Mouse (Mus musculus): Measurements from ENCODE around the gene Stk11ip. TPM values are rescaled to one million over a fixed set of nuclear protein-coding genes. Genes with fewer than 3 reads are reported as not detected.

Gene Stk11ip
- total RNA-seq (2015; ENCODE audit: low replicate concordance): 10.9 and 14.0 TPM in 2 replicates
- total RNA-seq (2017; ENCODE audit: low replicate concordance): 14.3 and 31.6 TPM in 2 replicates

DNA sequence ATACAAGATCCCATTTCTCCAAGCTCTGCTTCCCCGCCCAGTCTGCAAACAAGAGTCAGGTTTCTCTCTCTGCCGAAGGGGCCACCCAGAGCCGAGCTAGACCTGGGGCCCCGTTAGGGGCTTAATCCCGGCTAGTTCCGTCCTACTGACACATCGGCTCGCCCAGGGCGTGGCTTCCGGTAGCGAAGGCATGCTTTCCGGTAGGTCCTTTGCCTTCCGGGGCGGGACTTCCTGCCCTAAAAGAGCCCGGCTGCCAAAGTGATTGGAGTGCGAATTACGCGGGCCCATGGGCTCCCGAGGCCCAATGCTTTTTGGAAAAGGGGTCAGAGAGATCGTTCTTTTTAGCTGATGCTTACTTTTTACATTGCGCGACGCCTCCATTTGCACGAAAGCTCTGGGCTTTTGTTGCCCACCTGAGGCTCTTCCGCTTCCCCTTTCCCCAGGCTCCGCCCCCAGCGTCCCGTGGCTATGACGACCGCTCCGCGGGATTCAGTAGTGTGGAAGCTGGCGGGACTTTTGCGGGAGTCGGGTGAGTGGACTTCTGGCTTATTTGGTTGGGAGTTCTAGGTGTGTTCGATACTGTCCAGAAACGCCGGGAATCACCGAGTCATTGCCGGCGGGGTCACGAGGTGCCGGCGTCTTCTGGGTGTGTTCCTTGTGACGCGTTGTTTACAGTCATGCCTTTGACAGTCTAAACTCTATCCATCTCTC, at the start of gene Stk11ip:
TSS of gene Stk11ip (plus strand) at position 209 of the 711 bp plus-strand sequence.
- ATAC-seq (replicated peaks; ENCODE audit: low FRiP score, poor library complexity, severe bottlenecking): peak; percentile 94

- ATAC-seq (replicated peaks; ENCODE audit: low FRiP score, poor library complexity, severe bottlenecking): no peak
Measured at GRCm38 (mm10) chr1:75476441-75476840, 44.9 kb upstream of the Stk11ip start.

- ATAC-seq (replicated peaks; ENCODE audit: low FRiP score, poor library complexity, severe bottlenecking): peak; percentile 43
Measured at GRCm38 (mm10) chr1:75477264-75477965, 43.9 kb upstream of the Stk11ip start.

DNA sequence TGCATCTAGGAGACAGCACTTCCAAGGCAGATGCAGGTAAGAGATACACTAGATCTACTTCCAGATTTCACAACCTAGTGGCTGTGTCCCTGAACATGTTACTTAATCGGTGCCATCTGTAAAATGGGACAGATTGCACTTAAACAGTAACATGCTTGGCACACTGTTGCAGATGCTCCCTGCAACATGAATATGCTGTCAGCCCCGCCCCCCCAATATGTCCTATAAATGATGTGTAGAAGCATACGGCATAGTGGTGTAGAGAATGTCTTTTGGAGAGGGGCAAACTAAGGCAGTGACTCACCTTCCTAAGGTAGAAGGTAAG, 43.4 kb upstream of the Stk11ip start:
- no peak for ATAC-seq (replicated peaks; ENCODE audit: low FRiP score, poor library complexity, severe bottlenecking)

DNA sequence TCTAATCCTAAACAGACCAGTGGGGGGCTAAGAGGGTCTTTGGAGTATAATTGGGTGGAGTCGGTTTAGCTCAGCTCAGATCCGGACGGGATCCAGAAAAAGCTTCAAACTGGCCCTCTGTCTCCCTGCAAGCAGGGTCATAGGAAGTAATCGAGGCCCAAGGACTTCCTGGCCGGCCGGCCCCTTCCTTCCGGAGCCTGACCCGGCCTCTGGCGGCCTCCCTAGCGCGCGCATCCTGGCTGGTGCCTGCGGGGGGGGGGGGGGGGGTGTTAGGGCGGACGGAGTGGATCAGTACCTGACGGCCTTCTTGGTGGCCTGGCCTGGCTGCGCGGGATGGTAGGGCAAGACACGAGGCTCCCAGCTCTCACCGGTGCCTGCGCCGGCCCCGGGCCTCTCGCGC, 42.8 kb upstream of the Stk11ip start:
- ATAC-seq (replicated peaks; ENCODE audit: low FRiP score, poor library complexity, severe bottlenecking): no peak

- peak; percentile 71 for ATAC-seq (replicated peaks; ENCODE audit: low FRiP score, poor library complexity, severe bottlenecking)
Measured at GRCm38 (mm10) chr1:75478916-75479634, 42.3 kb upstream of the Stk11ip start, which contains the start of the genes Chpf and Tmem198. Gene Chpf, minus strand, starts transcription at chr1:75479307. Gene Tmem198, plus strand, starts transcription at chr1:75479532.

DNA sequence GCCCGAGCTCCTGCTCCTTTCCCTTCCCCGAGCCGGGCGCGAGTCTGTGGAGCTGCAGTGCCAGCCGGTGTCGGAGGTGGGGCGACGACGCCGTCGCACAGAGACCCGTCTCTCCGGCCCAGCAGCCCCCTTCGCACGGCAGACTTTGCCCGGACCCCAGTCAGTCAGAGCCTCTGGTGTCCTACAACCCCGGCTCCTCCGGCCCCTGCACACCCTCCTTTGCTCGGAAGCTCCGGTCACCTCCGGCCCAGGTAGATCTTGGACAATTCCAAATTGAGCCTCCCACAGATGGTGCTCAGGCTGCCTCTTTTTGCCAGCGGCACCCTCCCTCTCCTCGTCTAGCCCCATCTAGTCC, 41.7 kb upstream of the Stk11ip start:
- no peak for ATAC-seq (replicated peaks; ENCODE audit: low FRiP score, poor library complexity, severe bottlenecking)

- no peak for ATAC-seq (replicated peaks; ENCODE audit: low FRiP score, poor library complexity, severe bottlenecking)
Measured at GRCm38 (mm10) chr1:75480036-75480435, 41.3 kb upstream of the Stk11ip start.

DNA sequence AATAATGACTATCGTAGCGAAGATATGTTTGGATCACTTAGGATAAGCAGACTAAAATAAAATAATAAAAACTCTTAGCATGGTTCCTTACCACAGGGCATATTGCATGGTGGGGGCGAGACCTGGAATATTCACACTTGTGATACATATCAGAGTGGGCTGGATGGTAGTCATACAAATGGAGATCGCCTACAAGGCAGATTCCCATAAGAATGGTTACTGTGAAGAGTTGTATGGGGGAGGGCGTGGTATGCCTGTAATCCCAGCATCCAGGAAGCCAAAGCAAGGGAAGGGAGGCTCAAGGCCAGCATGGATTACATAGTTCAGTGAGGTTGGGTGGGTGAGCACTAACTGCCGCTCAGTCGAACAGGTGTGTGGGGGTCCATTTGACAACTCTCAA, 40.6 kb upstream of the Stk11ip start:
- no peak for ATAC-seq (replicated peaks; ENCODE audit: low FRiP score, poor library complexity, severe bottlenecking)

- ATAC-seq (replicated peaks; ENCODE audit: low FRiP score, poor library complexity, severe bottlenecking): no peak
Measured at GRCm38 (mm10) chr1:75486561-75486960, 34.8 kb upstream of the Stk11ip start.

DNA sequence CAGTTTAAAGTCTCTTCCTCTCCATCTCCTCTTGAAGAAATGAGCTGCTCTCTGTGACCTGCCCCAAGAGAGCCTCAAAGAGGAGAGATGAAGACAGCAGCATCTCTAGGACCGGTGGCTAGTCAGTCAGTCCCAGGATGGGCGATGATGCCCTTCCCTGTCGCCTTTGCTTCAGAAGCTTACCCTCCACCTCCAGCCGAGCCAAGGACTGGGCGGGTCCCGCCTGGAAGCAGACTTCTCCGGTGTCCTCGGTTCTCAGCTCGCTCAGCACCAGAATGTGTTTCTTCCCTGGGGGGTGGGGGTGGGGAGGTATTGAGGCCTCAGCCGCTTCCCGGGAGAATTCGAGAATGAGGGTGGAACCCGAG, 34.3 kb upstream of the Stk11ip start:
- no peak for ATAC-seq (replicated peaks; ENCODE audit: low FRiP score, poor library complexity, severe bottlenecking)

- ATAC-seq (replicated peaks; ENCODE audit: low FRiP score, poor library complexity, severe bottlenecking): no peak
Measured at GRCm38 (mm10) chr1:75487405-75488161, 33.7 kb upstream of the Stk11ip start.

DNA sequence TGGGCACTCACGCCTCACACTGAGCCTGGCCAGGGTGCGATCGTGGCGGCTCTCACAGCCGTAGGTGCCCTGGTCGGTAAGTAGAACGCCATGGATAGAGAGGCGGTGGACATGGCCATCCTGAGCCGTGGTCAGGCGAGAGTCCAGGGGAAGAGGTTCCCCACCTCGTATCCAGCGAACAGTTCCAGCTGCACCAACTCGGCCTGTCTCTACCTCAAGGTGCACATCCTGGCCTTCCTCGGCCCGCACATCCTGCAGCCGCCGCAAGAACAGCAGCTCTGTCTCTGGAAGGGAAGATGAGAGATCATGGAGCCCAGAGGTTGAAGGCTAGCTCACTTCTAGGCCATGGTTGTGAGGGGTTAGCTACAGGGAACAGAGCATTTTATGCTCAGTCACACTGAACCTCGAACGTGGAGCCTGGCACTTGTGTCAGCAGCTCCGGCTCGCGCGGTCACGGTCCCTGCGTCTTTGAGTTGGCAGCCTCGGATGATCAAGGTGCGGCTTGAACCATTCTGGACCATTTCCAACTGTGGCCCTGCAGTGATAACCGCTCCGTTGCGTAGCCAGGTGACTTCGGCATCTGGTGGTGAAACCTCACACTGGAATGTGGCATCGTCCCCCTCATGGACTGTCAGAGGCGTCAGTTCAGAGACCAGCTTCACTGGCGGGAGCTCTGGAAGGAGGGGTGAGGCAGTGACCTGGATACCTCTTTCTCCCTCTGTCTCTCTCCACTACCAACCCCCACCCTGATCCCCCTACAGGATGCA, 30.4 kb upstream of the Stk11ip start:
- ATAC-seq (replicated peaks; ENCODE audit: low FRiP score, poor library complexity, severe bottlenecking): no peak

DNA sequence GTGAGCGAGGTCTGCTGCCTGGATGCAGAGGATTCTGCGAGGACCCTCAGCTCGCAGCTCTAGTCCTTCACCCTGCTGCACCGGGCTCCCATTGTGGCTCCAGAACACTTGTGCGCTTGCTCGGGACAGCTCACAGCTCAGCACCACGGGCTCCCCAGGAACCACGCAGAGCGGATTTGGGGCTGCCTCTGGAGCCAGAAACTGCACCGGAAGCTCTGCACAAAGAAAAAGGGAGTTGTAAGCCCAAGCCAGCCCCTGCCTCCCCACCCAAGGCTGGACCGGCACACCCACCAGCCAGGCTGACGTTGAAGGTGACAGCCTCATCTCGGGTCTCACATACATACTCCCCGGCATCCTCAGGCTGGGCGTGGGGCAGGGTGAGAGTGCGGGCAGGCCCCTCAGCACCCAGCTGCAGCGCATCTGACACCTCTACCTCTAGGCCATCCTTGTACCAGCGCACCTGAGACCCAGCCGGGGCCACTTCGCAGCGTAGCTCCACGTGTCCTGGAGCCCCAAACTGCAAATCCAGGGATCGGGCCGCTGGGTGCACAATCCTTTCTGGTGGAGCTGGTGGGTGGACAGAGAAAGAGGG, 28.7 kb upstream of the Stk11ip start:
- ATAC-seq (replicated peaks; ENCODE audit: low FRiP score, poor library complexity, severe bottlenecking): no peak

GRCm38 (mm10) chr1:75494878-75495548, 26.3 kb upstream of the Stk11ip start:
- ATAC-seq (replicated peaks; ENCODE audit: low FRiP score, poor library complexity, severe bottlenecking): 0 out of 2 replicates have a peak, but pooled peaks have one; percentile 45

- ATAC-seq (replicated peaks; ENCODE audit: low FRiP score, poor library complexity, severe bottlenecking): no peak
Measured at GRCm38 (mm10) chr1:75498897-75499296, 22.4 kb upstream of the Stk11ip start.

- ATAC-seq (replicated peaks; ENCODE audit: low FRiP score, poor library complexity, severe bottlenecking): no peak
Measured at GRCm38 (mm10) chr1:75499441-75499840, 21.9 kb upstream of the Stk11ip start.

GRCm38 (mm10) chr1:75501905-75502304, 19.4 kb upstream of the Stk11ip start:
- no peak for ATAC-seq (replicated peaks; ENCODE audit: low FRiP score, poor library complexity, severe bottlenecking)
